Mouse (Mus musculus) liver, adult 2 months (tissue): Measurements from ENCODE around the gene Hba-a2. TPM values are rescaled to one million over a fixed set of nuclear protein-coding genes. Genes with fewer than 3 reads are reported as not detected.

ENCODE experiments used
- DNase-seq: peaks from one replicate; pipeline ENCODE4 v3.0.0-alpha.2; 2011; ENCODE audit warnings: low read depth, low spot score; ENCODE audit errors: extremely low read depth
- H3K27ac ChIP-seq: fragments of 200-500 bp; replicated peaks from 2 replicates; pipeline ENCODE4 v1.5.1; 2012; ENCODE audit warnings: low read depth, mild to moderate bottlenecking, control low read depth, inconsistent platforms, low read length; ENCODE audit not compliant: insufficient read depth
- H3K27me3 ChIP-seq: fragments of 200-500 bp; 2 replicates; pipeline ENCODE4 v1.6.1; 2012; ENCODE audit warnings: mild to moderate bottlenecking, moderate library complexity, low read length, inconsistent platforms; ENCODE audit not compliant: control insufficient read depth, insufficient read depth
- H3K36me3 ChIP-seq: fragments of 200-500 bp; 2 replicates; pipeline ENCODE4 v1.6.1; 2012; ENCODE audit warnings: low read length, inconsistent platforms; ENCODE audit not compliant: control insufficient read depth, insufficient read depth
- H3K4me1 ChIP-seq: fragments of 200-500 bp; 2 replicates; pipeline ENCODE4 v1.6.1; 2011; ENCODE audit warnings: low read length; ENCODE audit not compliant: control insufficient read depth, insufficient read depth
- H3K4me3 ChIP-seq: fragments of 200-500 bp; 2 replicates; pipeline ENCODE4 v1.5.1; 2011; ENCODE audit warnings: low read depth, mild to moderate bottlenecking, control low read depth, low read length, moderate library complexity; ENCODE audit not compliant: insufficient read depth
- H3K79me2 ChIP-seq: fragments of 200-500 bp; 2 replicates; pipeline ENCODE4 v1.6.1; 2012; ENCODE audit warnings: inconsistent platforms, mild to moderate bottlenecking, low read length, moderate library complexity; ENCODE audit not compliant: control insufficient read depth, insufficient read depth
- H3K9ac ChIP-seq: fragments of 200-500 bp; 2 replicates; pipeline ENCODE4 v1.6.1; 2012; ENCODE audit warnings: low read depth, mild to moderate bottlenecking, control low read depth, inconsistent platforms, low read length
- CTCF ChIP-seq: fragments of 200-500 bp; IDR thresholded peaks from 2 replicates; pipeline ENCODE4 v1.5.1; 2011; ENCODE audit warnings: low read depth, low read length, control low read depth
- POLR2A ChIP-seq: fragments of 200-500 bp; IDR thresholded peaks from 2 replicates; pipeline ENCODE4 v1.6.1; 2011; ENCODE audit warnings: low read length, control low read depth; ENCODE audit not compliant: insufficient read depth; ENCODE audit errors: extremely low read depth
- WGBS: fragments of 180-500 bp; shearing (Covaris S2); methylation state at CpG from one replicate; pipeline ENCODE4 v1.1.7; 2018; 5-methylcytosine and 5-hydroxymethylcytosine counted together
- polyA plus RNA-seq: library from polyadenylated mRNA; depleted of rRNA; stranded (reverse); fragments of >200 nt; gene quantifications from 2 replicates; pipeline ENCODE4 v1.2.3, GENCODE M21; 2012
- total RNA-seq: library from RNA; depleted of rRNA; stranded (reverse); fragments of >200 nt; gene quantifications from 2 replicates; pipeline ENCODE4 v1.2.3, GENCODE M21; 2014

Gene Hba-a2
- total and polyA plus RNA-seq, 2 experiments = 243 to 869 TPM

DNA sequence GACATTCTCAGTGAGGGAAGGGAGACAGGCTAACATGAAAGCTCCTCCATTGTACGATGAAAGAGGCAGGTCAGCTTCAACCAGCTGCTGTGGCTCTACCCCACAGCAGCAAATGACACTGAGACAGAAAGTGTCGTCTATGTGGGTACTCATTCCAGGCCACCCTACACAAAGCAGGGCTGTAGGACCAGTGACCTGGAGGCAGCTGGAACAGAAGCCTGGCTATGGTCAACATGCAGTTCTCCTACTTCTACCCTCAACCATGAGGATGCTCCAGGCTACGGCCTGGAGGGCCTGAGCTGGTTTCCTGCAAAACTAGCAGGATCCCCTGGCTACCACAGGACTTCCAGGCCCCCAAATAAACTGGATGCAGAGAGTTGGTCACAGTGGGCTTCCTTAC, 39.7 kb upstream of the Hba-a2 start:
- H3K27ac ChIP-seq = no peak overlapping the region
- 95% methylated on average over 3 of the region's 3 CpGs for WGBS
- no peak for TF ChIP-seq CTCF
- TF ChIP-seq POLR2A = no peak
- peaks cover 3% of the 10 kb centered on the region for H3K79me2 ChIP-seq
- no peak overlapping the region for H3K9ac ChIP-seq
- no peaks in the 10 kb centered on the region for H3K4me1 ChIP-seq
- H3K36me3 ChIP-seq = peaks cover 37% of the 10 kb centered on the region
- H3K4me3 ChIP-seq = no peak overlapping the region
- DNase-seq = no peak
- no peaks in the 10 kb centered on the region for H3K27me3 ChIP-seq

DNA sequence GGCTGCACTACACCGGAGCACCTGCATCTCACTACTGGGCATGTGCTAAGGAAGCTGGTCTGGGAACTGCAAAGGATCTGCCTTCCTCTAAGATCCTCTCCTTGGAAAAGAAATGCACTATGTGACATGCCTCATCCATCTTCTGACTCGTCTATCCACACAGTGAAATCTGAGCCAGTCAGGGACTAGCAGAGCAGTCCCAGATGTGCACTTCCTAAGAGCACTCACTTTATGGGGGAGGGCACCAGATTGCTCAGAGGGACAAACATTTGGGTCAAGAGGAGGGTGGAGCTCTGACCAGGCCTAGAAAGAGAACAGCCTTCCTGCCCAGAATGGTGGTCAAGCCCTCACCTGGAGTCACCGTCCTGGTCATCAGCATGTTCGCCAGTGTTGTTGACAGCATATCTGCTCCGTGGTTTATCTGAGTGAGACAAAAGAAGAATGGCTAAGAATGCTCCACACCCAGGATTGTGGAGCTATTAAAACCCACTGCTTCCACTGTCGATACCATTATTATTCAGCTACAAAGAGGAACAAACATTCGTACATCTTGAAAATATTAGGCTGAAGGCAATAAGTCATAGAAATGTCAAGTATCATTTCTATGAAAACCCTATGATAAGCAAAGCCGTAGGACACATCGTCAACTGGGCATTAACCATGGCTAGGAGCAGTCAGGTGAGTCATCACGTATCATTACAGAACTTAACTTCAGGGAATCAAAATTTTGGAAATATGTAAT, 33.4 kb upstream of the Hba-a2 start:
- no peak for DNase-seq
- H3K27ac ChIP-seq = no peak overlapping the region
- H3K4me3 ChIP-seq = no peak overlapping the region
- no peaks in the 10 kb centered on the region for H3K4me1 ChIP-seq
- TF ChIP-seq CTCF (no peak), POLR2A (no peak)
- 93% methylated on average over 10 of the region's 10 CpGs for WGBS
- peaks cover 9% of the 10 kb centered on the region; the same call in 1 of the 2 replicates for H3K79me2 ChIP-seq
- peaks cover 13% of the 10 kb centered on the region for H3K36me3 ChIP-seq
- no peak overlapping the region for H3K9ac ChIP-seq
- no peaks in the 10 kb centered on the region for H3K27me3 ChIP-seq

DNA sequence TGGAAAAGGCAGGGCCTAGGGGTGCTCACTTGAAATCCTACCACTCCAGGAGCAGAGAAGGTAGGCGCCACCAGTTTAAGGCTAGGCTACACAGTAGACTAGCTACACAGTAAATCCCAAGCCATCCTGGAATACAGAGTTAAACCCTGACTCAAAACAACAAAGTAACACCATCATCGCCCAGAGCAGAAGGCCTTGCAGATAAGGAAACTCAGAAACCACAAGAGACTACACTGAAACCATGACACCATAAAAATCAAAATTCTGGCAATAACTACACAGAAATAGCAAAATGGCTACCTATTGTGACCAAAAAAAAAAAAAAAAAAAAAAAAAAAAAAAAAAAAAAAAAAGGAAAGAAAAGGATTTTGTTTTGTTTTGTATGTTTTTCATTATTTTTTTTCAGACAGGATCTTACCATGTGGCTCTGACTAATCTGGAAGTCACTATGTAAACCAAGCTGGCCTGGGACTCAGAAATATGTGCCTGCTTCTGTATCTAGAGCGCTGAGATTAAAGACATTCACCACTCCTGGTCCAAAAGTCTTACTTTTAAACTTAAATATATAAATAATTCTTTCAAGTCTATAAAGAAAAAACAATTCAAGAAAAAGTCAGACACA, 31.1 kb upstream of the Hba-a2 start:
- DNase-seq = no peak
- 96% methylated on average over 3 of the region's 3 CpGs for WGBS
- Histone ChIP-seq H3K27ac (no peak overlapping the region), H3K4me3 (no peak overlapping the region), H3K79me2 (peaks cover 9% of the 10 kb centered on the region; the same call in 1 of the 2 replicates), H3K27me3 (no peaks in the 10 kb centered on the region), H3K4me1 (no peaks in the 10 kb centered on the region; the same call in 1 of the 2 replicates), H3K36me3 (peaks cover 11% of the 10 kb centered on the region), H3K9ac (no peak overlapping the region)
- no peak for TF ChIP-seq CTCF
- no peak for TF ChIP-seq POLR2A

DNA sequence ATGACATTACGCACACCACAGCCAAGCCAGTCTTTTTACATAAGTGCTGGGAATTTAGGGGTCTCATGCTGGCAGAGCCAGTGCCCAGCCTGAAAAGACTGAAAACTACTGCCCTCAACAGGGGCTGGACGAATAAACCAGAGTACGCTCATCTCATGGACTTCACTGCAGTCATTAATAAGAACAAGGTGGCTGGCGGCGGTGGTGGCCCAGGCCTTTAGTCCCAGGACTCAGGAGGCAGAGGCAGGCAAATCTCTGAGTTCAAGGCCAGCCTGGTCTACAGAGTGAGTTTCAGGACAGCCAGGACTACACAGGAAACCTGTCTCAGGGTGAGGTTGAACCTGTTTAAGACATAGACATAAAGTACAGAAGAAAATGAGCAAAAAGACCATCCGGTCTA, 30.1 kb upstream of the Hba-a2 start:
- TF ChIP-seq POLR2A (no peak), CTCF (no peak)
- DNase-seq = no peak
- no peaks in the 10 kb centered on the region for H3K27me3 ChIP-seq
- no peaks in the 10 kb centered on the region; the same call in 1 of the 2 replicates for H3K4me1 ChIP-seq
- no peak overlapping the region for H3K27ac ChIP-seq
- H3K79me2 ChIP-seq = peaks cover 9% of the 10 kb centered on the region; the same call in 1 of the 2 replicates
- peaks cover 8% of the 10 kb centered on the region for H3K36me3 ChIP-seq
- 98% methylated on average over 6 of the region's 6 CpGs for WGBS
- no peak overlapping the region for H3K9ac ChIP-seq
- H3K4me3 ChIP-seq = no peak overlapping the region

DNA sequence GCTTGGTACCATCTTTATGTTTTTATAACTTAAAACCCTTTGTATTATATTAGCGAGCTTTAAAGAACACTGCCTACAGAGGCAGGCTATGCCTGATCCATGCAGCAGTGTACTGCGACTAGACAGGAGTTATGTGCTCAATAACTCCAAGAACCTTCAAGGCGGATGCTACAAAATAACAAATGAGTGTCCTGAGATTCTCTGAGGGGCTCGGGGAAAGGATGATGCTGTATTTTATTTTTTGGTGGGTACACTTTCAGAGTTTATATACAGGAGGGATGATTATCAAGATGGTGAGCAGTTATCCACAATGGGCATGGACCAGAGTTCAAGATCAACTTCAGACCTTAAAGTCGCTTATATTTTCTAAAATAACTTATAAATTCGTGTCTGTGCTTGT, 29.5 kb upstream of the Hba-a2 start:
- peak overlapping the region; percentile 91; the same call in 1 of the 2 replicates for H3K9ac ChIP-seq

More for the DNA sequence above, 29.5 kb upstream of the Hba-a2 start:
- Histone ChIP-seq H3K27ac (peak overlapping the region; percentile 73; the same call in 1 of the 2 replicates), H3K79me2 (peaks cover 9% of the 10 kb centered on the region; the same call in 1 of the 2 replicates), H3K27me3 (no peaks in the 10 kb centered on the region), H3K4me1 (no peaks in the 10 kb centered on the region; the same call in 1 of the 2 replicates), H3K4me3 (peak overlapping the region; percentile 97), H3K36me3 (peaks cover 4% of the 10 kb centered on the region)
- peak; percentile 1 for DNase-seq
- no peak for TF ChIP-seq POLR2A
- TF ChIP-seq CTCF = no peak
- WGBS = 28% methylated on average over 6 of the region's 6 CpGs
